Mouse (Mus musculus): ENCODE data around the gene Asic2.
"Not testable (repeated sequence)": the region's sequence is repeated elsewhere in the genome, so short reads cannot be mapped to it uniquely, and the experiment has no call there.

The Asic2 gene

DNA sequence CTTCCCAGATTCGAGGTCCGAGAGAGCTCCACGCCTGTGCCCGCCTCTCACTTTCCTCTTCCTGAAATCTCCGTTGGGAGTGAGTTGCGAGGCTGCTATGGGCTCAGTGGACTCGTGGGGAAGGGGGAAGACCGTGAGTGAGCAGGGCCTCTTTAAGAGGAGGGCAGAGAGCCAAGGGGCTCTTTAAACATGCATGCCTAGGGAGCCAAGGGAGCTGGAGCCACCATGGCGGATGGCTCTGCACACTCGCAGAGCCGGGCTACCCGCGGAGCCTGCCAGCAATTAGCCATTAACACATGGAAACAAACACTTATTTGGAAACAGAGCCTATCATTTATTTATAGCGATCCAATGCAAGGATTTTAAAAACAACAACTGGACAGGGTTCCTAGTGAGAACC is 541.4 kb downstream of the Asic2 start:
- DNase-seq (ENCODE audit: low spot score) = no peak

- DNase-seq (ENCODE audit: low spot score) = no peak
Observed at GRCm38 (mm10) chr11:81419112-81419511, 549.1 kb downstream of the Asic2 start.

DNA sequence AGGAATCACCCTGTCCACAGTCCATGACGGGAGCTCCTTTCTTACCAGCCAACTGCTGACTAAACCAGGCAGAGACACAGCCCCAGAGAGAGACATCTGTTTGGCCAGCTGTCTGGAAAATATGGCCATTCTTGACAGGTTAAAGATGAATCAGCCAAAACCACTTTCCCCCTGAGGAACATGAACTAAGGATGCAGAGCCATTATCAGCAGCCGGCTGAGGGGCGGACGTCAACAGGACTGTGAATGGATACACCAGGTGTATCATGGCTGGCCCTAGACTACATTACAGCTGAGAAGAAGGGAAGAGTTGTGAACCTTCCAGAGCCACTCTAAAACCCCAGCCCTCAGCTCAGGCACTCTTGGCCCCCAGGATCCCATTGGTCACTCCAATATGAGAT is 550.2 kb downstream of the Asic2 start:
- no peak for DNase-seq (ENCODE audit: low spot score)

GRCm38 (mm10) chr11:81416319-81416718 is 551.9 kb downstream of the Asic2 start:
- DNase-seq (ENCODE audit: low spot score) = no peak

DNA sequence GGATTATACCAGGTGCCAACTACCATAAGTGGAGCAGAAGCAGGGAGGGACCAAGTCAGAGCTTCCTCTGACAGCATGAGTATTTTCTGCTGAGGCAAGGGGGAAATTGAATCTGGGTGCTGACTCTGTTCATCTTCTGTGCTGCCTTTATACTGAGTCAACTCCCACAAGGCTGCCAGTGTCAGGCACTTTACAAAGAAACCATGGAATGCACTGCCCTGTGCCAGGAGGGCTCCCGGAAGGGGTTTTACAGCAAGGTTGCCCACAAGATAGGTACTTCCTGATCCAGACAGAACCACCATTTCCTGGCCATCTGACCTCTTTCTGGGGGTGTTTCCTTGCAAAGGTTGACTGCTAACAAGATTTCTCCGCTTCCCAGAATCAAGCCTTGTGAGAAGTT is 553.7 kb downstream of the Asic2 start:
- DNase-seq (ENCODE audit: low spot score) = no peak

- no peak for DNase-seq (ENCODE audit: low spot score)
Observed at GRCm38 (mm10) chr11:81411251-81411650, 557.0 kb downstream of the Asic2 start.

DNA sequence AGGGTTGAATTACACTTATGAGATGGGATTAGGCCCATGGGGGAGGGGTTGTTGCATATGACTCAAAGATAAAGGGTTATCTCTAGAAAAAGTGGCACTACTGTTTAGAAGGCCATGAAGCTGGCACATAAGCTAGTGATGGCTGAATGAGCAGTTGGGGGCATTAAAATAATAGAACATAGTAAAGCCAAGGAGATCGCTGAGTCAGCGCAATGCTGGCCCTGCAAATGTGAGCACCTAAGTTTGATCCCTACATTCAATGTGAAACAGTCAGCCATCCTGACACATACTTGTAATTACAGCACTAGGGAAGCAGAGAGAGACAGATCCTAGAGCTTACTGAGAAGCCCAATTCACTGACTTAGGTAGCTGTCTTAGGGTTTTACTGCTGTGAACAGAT is 562.3 kb downstream of the Asic2 start:
- no peak for DNase-seq (ENCODE audit: low spot score)

- DNase-seq (ENCODE audit: low spot score) = no peak
Observed at GRCm38 (mm10) chr11:81402263-81402662, 566.0 kb downstream of the Asic2 start.

DNA sequence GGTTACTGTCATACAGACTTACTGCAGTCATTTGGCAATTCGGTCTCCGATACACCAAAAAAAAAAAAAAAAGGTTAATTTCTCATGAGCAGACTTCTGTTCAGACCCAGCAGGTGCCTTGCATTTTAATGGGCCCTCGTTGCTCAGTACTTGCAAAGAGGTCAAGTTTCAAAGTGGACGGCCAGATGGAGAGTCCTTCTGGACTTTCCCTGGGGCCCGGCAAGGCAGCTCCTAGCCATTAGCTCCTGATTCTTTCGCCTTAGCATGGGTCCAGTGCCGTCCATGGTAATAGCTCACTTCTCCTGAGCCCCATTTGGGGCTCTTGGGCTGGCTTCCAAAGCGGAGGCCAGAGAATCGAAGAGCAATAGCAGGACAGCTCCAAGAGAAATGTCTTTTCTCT is 575.4 kb downstream of the Asic2 start:
- DNase-seq (ENCODE audit: low spot score) = no peak

GRCm38 (mm10) chr11:81386185-81386584 is 582.1 kb downstream of the Asic2 start:
- DNase-seq (ENCODE audit: low spot score) = no peak

DNA sequence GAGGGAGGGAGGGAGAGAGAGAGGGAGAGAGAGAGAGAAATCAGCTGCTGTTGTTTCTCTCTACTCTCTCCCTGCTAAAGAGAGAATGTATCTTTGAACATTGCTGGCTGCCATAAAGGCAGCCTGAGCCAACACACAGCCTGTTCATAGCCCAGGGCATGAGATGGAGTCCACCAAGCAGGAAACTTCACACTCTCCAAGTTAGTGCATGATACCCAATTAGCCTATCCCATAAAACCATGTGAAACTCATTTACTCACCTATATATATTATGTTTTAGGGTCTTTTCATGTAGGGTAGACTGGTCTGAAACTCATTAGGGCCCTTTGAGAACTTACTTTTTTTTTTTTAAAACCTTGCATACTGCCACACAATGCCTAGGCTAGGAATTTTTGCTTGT is 582.7 kb downstream of the Asic2 start:
- DNase-seq (ENCODE audit: low spot score) = no peak

- peak; percentile 63 for DNase-seq (ENCODE audit: low spot score)
Observed at GRCm38 (mm10) chr11:81374841-81375240, 593.4 kb downstream of the Asic2 start.

- DNase-seq (ENCODE audit: low spot score) = no peak
Observed at GRCm38 (mm10) chr11:81374003-81374710, 594.1 kb downstream of the Asic2 start.

GRCm38 (mm10) chr11:81371545-81371944 is 596.7 kb downstream of the Asic2 start:
- no peak for DNase-seq (ENCODE audit: low spot score)

DNA sequence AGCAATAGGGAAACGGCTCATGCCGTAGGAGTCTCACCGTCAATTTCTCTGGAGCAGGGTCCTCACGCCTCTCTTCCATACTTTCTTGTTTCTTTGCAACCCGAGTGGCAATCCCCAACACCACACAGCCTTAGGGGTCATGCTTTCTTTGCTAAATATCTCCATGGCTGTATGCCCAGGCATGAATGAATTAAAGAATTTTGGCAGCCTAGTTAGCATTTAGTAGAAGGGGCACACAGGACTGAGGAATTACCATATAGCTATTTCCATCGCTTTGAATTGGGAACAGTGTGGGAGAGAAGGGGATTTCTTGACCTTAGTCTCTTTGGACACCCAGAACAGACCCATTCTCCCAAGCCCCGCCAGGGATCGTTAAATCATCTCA is 597.8 kb downstream of the Asic2 start:
- no peak for DNase-seq (ENCODE audit: low spot score)

GRCm38 (mm10) chr11:81369497-81370425 is 598.5 kb downstream of the Asic2 start:
- no peak for DNase-seq (ENCODE audit: low spot score)

DNA sequence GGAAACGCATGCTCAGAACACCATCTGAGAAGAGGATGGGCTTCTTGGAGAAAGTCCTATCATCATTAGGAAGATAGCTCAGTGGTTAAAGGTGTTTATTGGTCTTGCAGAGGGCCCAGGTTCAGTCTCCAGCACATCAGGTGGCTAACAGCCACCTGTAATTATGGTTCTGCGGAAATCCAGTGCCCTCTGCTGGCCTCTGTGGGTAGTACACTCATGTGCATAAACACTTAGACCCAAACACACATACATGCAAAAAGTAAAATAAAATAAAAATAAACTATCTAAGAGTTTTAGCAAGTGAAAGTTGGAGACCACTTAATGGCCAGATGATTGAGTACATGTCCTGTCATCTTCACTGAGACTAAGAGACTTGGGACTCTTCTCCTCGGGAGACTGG is 603.8 kb downstream of the Asic2 start:
- DNase-seq (ENCODE audit: low spot score) = no peak

- no peak for DNase-seq (ENCODE audit: low spot score)
Observed at GRCm38 (mm10) chr11:81362461-81362860, 605.8 kb downstream of the Asic2 start.

GRCm38 (mm10) chr11:81361040-81361439 is 607.2 kb downstream of the Asic2 start:
- no peak for DNase-seq (ENCODE audit: low spot score)

DNA sequence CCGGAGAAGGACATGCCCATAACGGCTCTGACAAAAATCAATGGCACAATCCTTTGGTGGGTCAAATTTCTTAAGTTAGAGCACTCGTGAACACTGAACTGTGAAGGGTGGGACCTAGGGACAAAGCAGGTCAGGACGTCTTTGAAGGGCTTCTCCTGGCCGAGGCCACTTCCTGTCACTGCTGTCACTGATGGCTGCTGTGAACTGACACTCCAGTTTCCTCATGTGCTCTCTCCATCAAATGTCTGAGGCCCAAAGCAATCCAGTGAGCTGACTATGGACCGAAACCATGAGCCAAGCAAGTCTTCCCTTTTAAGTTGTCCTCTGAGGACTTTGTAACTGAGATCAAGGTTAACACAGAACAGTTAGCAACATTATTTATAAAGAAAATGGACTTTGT is 617.8 kb downstream of the Asic2 start:
- not testable (repeated sequence) for DNase-seq (ENCODE audit: low spot score)

GRCm38 (mm10) chr11:81331977-81332376 is 636.3 kb downstream of the Asic2 start:
- DNase-seq (ENCODE audit: low spot score) = no peak

- no peak for DNase-seq (ENCODE audit: low spot score)
Observed at GRCm38 (mm10) chr11:81330982-81331381, 637.3 kb downstream of the Asic2 start.

DNA sequence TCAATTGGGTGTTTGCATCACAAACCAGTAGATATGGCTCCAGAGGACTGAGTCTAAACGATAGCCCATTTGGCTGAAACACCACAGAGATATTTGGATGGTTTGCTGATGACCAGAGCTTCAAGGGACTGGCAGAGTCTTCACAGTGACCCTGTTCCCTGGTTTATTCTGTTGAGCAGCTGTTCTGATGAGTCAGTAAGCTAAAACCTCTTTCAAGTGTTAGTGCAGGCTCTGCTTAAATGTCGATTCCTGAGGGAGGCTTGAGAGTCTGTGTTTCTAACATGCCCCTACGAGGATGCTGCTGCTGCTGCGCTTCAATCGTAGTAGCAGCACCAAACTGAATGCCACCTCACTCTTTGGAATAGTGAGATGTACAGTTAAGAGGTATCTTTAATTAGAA is 640.2 kb downstream of the Asic2 start:
- no peak for DNase-seq (ENCODE audit: low spot score)

Data from ovary, postnatal 14 days (tissue).